ENCODE assay signal across 12 mouse cellular contexts in the genomic region with DNA sequence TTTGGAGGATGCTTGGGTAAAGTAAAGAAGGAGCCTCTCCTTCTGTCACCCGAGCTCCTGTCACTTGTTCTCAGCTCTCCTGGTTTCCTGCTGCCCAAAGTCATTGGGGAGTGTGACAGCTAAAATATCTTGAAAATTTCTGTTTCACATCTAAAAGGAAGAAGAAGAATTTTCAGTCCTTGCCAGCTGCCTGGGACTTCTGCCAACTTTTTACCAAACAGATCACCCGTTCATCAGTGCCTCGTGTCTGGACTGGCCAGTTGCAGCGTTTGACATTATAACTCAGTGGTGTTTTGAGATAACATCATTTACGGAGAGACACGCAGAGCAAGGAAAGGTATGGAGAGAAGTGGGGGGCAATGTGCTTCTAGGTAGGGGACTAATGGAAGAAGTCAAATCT. TPM values are rescaled to one million over a fixed set of nuclear protein-coding genes. Genes with fewer than 3 reads are reported as not detected.
DNase-seq lines count a peak whose midpoint lies in the region; ATAC-seq and TF ChIP-seq lines count a peak whose summit lies in the region.
"Had no signal": no experiment of that assay in that cellular context is flagged by ENCODE, and none has a peak within 500 bp of the region (broad histone marks: within the 10 kb centered on the region; RNA-seq: fewer than 3 reads in every experiment).

No protein-coding gene starts in this region.

- peak overlapping the region; percentile 2; the same call in 1 of the 2 replicates for H3K27ac ChIP-seq in hindbrain, postnatal 0 days
- no peak overlapping the region for H3K27ac ChIP-seq in hindbrain, embryonic 16.5 days (ENCODE audit: low read depth, low read length)
- no peak overlapping the region for H3K27ac ChIP-seq in midbrain, embryonic 10.5 days (replicated peaks)
- H3K27ac ChIP-seq: limb, embryonic 12.5 days; midbrain, embryonic 15.5 days had no signal

- H3K9ac ChIP-seq in hindbrain, postnatal 0 days (replicated peaks; ENCODE audit: low read length): no peak overlapping the region
- H3K9ac ChIP-seq in hindbrain, embryonic 16.5 days (ENCODE audit: low read depth, low read length): no peak overlapping the region
- H3K9ac ChIP-seq: limb, embryonic 12.5 days; midbrain, embryonic 15.5 days had no signal

- no peaks in the 10 kb centered on the region for H3K4me1 ChIP-seq in hindbrain, postnatal 0 days (ENCODE audit: insufficient read depth, low read length)
- no peaks in the 10 kb centered on the region for H3K4me1 ChIP-seq in hindbrain, embryonic 16.5 days (ENCODE audit: control insufficient read depth, insufficient read depth, low read depth, low read length)
- H3K4me1 ChIP-seq in midbrain, embryonic 10.5 days: no peaks in the 10 kb centered on the region
- H3K4me1 ChIP-seq: limb, embryonic 12.5 days; midbrain, embryonic 15.5 days had no signal

- peak; percentile 60 for DNase-seq in hindbrain, postnatal 0 days (ENCODE audit: low spot score)
- DNase-seq in spleen, adult 12 weeks (ENCODE audit: low spot score): peak; percentile 9
- no peak for DNase-seq in spleen, postnatal 10 days (ENCODE audit: low spot score in 2 of 2)
- DNase-seq in cerebellum, postnatal 14 days: peak; percentile 30 to 35
- DNase-seq in midbrain, embryonic 10.5 days (ENCODE audit: low spot score): no peak
- DNase-seq in embryo, embryonic 10.5 days (ENCODE audit: low spot score): no peak

- H3K9me3 ChIP-seq in hindbrain, postnatal 0 days (ENCODE audit: low read length): no peaks in the 10 kb centered on the region
- no peaks in the 10 kb centered on the region for H3K9me3 ChIP-seq in hindbrain, embryonic 16.5 days (ENCODE audit: control insufficient read depth, low read length)
- H3K9me3 ChIP-seq in midbrain, embryonic 10.5 days (replicated peaks): no peaks in the 10 kb centered on the region
- H3K9me3 ChIP-seq: limb, embryonic 12.5 days; midbrain, embryonic 15.5 days had no signal

- no peak overlapping the region for H3K4me2 ChIP-seq in hindbrain, postnatal 0 days (ENCODE audit: low read depth, low read length)
- no peak overlapping the region for H3K4me2 ChIP-seq in hindbrain, embryonic 16.5 days (ENCODE audit: low read length)
- H3K4me2 ChIP-seq: limb, embryonic 12.5 days; midbrain, embryonic 15.5 days had no signal

- peaks cover 35% of the 10 kb centered on the region; the same call in 1 of the 2 replicates for H3K36me3 ChIP-seq in hindbrain, postnatal 0 days (ENCODE audit: insufficient read depth, low read length)
- peaks cover 23% of the 10 kb centered on the region for H3K36me3 ChIP-seq in hindbrain, embryonic 16.5 days (ENCODE audit: control insufficient read depth, insufficient read depth, low read length)
- H3K36me3 ChIP-seq in midbrain, embryonic 10.5 days: peaks cover 79% of the 10 kb centered on the region

- TF ChIP-seq CTCF in hindbrain, postnatal 0 days (IDR thresholded peaks at IDR 0.05; ENCODE audit: low read depth): no peak

- 52% methylated on average over 6 of the region's 6 CpGs for WGBS in hindbrain, postnatal 0 days
- 67% methylated on average over 6 of the region's 6 CpGs for WGBS in hindbrain, embryonic 16.5 days
- WGBS in midbrain, embryonic 10.5 days: 90% methylated on average over 6 of the region's 6 CpGs

- H3K27me3 ChIP-seq in hindbrain, postnatal 0 days (ENCODE audit: insufficient read depth, low read length): no peaks in the 10 kb centered on the region
- no peaks in the 10 kb centered on the region for H3K27me3 ChIP-seq in hindbrain, embryonic 16.5 days (replicated peaks; ENCODE audit: control insufficient read depth, insufficient read depth, low read length)
- H3K27me3 ChIP-seq in midbrain, embryonic 10.5 days (ENCODE audit: low read depth, poor library complexity, severe bottlenecking): no peaks in the 10 kb centered on the region
- H3K27me3 ChIP-seq: limb, embryonic 12.5 days; midbrain, embryonic 15.5 days had no signal

- H3K4me3 ChIP-seq in hindbrain, postnatal 0 days (ENCODE audit: low read length): no peak overlapping the region
- no peak overlapping the region for H3K4me3 ChIP-seq in hindbrain, embryonic 16.5 days (ENCODE audit: low read length)
- no peak overlapping the region for H3K4me3 ChIP-seq in midbrain, embryonic 10.5 days
- H3K4me3 ChIP-seq: erythroblast, embryonic 14.5 days; limb, embryonic 12.5 days; midbrain, embryonic 15.5 days had no signal

- ATAC-seq in hindbrain, postnatal 0 days: no peak
- ATAC-seq in hindbrain, embryonic 16.5 days: no peak
- peak; percentile 42 for ATAC-seq in megakaryocyte-erythroid progenitor cell, adult 5-6 weeks (replicated peaks; ENCODE audit: low FRiP score, low TSS enrichment, poor library complexity, severe bottlenecking)
- ATAC-seq: intestine, embryonic 16.5 days; midbrain, embryonic 15.5 days had no signal

RNA-seq across cellular contexts. Expression of a gene that starts 20.7 kb away (rescaled TPM):
- total RNA-seq in hindbrain, postnatal 0 days (2014; rRNA removed): 0.47 and 0.97 TPM in 2 replicates
- 0.09 and 0.16 TPM in 2 replicates for polyA plus RNA-seq in hindbrain, postnatal 0 days (2015; fragmentation: Nextera tagmentation; extraction: Ambion mirVana)
- 0.17 and 0.39 TPM in 2 replicates for polyA plus RNA-seq in hindbrain, embryonic 16.5 days (2015; fragmentation: Nextera tagmentation; extraction: Ambion mirVana)
- not detected in 2 replicates for total RNA-seq in megakaryocyte-erythroid progenitor cell, adult 5-6 weeks (2014; fragmentation: Nextera tagmentation)
- not detected in 2 replicates for total RNA-seq in megakaryocyte-erythroid progenitor cell, adult 5-6 weeks (2017)
- polyA plus RNA-seq in midbrain, embryonic 10.5 days (2016; fragmentation: Nextera tagmentation; extraction: Ambion mirVana): not detected in 2 replicates
- polyA plus RNA-seq: limb, embryonic 12.5 days had no signal

Comparison
In these comparisons a context has a peak if more than half of its experiments do, and no peak if none do; other contexts are left out.
1. DNase-seq: peak in hindbrain, postnatal 0 days (single experiment), spleen, adult 12 weeks (single experiment) and cerebellum, postnatal 14 days (2 of 2); none in spleen, postnatal 10 days (0 of 2), midbrain, embryonic 10.5 days (single experiment) and embryo, embryonic 10.5 days (single experiment).